Mouse (Mus musculus) small intestine, adult 2 months (tissue): ENCODE data around the gene Rp9. TPM values are rescaled to one million over a fixed set of nuclear protein-coding genes. Genes with fewer than 3 reads are reported as not detected.
"Not testable (repeated sequence)": the region's sequence is repeated elsewhere in the genome, so short reads cannot be mapped to it uniquely, and the experiment has no call there.

Experiments
- H3K27ac ChIP-seq: fragments of 200-500 bp; 2 replicates; pipeline ENCODE4 v1.5.1; 2012; ENCODE audit warnings: low read depth, low read length, control low read depth, inconsistent platforms; ENCODE audit not compliant: insufficient read depth
- H3K27me3 ChIP-seq: fragments of 200-500 bp; 2 replicates; pipeline ENCODE4 v1.6.1; 2012; ENCODE audit warnings: mild to moderate bottlenecking, moderate library complexity, low read length, inconsistent platforms; ENCODE audit not compliant: control insufficient read depth, insufficient read depth
- H3K36me3 ChIP-seq: fragments of 200-500 bp; 2 replicates; pipeline ENCODE4 v1.6.1; 2012; ENCODE audit warnings: mild to moderate bottlenecking, low read length, control low read depth, inconsistent platforms; ENCODE audit not compliant: control insufficient read depth, insufficient read depth
- H3K4me1 ChIP-seq: fragments of 200-500 bp; 2 replicates; pipeline ENCODE4 v1.6.1; 2012; ENCODE audit warnings: low read length, inconsistent platforms, mixed read lengths; ENCODE audit not compliant: control insufficient read depth, insufficient read depth, insufficient read length
- H3K4me3 ChIP-seq: fragments of 200-500 bp; 2 replicates; pipeline ENCODE4 v1.5.1; 2012; ENCODE audit warnings: low read depth, mild to moderate bottlenecking, control low read depth, inconsistent platforms, low read length, moderate library complexity
- CTCF ChIP-seq: fragments of 200-500 bp; IDR thresholded peaks from 2 replicates; pipeline ENCODE4 v1.5.1; 2012; ENCODE audit warnings: low read depth, mild to moderate bottlenecking, control low read depth, inconsistent platforms, low read length, moderate library complexity, mixed read lengths; ENCODE audit not compliant: insufficient replicate concordance, insufficient read length; ENCODE audit errors: extremely low read depth
- POLR2A ChIP-seq: fragments of 200-500 bp; IDR thresholded peaks from 2 replicates; pipeline ENCODE4 v1.6.1; 2012; ENCODE audit warnings: low read depth, mild to moderate bottlenecking, control low read depth, inconsistent platforms, low read length, moderate library complexity
- WGBS: fragments of 180-500 bp; shearing (Covaris S2); methylation state at CpG from one replicate; pipeline ENCODE4 v1.1.7; 2018; 5-methylcytosine and 5-hydroxymethylcytosine counted together
- polyA plus RNA-seq: library from polyadenylated mRNA; depleted of rRNA; stranded (reverse); fragments of >200 nt; gene quantifications from 2 replicates; pipeline ENCODE4 v1.2.3, GENCODE M21; 2012

The Rp9 gene
- polyA plus RNA-seq, 1 experiment: 106 TPM

- Histone ChIP-seq H3K36me3 (peaks cover 46% of the 10 kb centered on the region), H3K4me3 (no peak overlapping the region), H3K27me3 (no peaks in the 10 kb centered on the region), H3K27ac (no peak overlapping the region), H3K4me1 (no peaks in the 10 kb centered on the region)
- no peak for TF ChIP-seq CTCF
- TF ChIP-seq POLR2A: no peak
- 82% methylated on average over 11 of the region's 11 CpGs for WGBS
These were observed 12.3 kb downstream of the Rp9 start for GRCm38 (mm10) chr9:22457142-22457835.

GRCm38 (mm10) chr9:22455041-22455440, 14.5 kb downstream of the Rp9 start:
- Histone ChIP-seq H3K36me3 (peaks cover 63% of the 10 kb centered on the region), H3K4me1 (no peaks in the 10 kb centered on the region), H3K27ac (no peak overlapping the region), H3K4me3 (no peak overlapping the region), H3K27me3 (no peaks in the 10 kb centered on the region)
- TF ChIP-seq POLR2A (no peak), CTCF (no peak)

DNA sequence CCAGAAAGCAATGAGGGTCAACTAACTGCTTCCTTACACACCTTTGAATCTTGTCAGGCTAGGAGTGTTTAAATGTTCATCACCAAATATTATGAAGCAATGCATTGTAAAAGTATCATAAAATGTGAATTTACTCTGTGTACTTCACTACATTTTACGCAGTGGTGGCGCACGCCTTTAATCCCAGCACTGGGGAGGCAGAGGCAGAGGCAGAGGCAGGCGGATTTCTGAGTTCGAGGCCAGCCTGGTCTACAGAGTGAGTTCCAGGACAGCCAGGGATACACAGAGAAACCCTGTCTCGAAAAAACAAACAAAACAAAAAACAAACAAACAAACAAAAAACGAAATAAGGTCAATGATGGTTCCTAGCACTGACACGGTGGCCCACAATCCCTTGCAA, 15.6 kb downstream of the Rp9 start, which contains the start of gene Gm17545:
Gene Gm17545 (plus strand): TSS at position 301 of the 400 bp plus-strand sequence.
- WGBS: 91% methylated on average over 8 of the region's 8 CpGs
- H3K27ac ChIP-seq, H3K4me3 ChIP-seq, H3K27me3 ChIP-seq, H3K4me1 ChIP-seq: not testable (repeated sequence)
- peaks cover 68% of the 10 kb centered on the region for H3K36me3 ChIP-seq

DNA sequence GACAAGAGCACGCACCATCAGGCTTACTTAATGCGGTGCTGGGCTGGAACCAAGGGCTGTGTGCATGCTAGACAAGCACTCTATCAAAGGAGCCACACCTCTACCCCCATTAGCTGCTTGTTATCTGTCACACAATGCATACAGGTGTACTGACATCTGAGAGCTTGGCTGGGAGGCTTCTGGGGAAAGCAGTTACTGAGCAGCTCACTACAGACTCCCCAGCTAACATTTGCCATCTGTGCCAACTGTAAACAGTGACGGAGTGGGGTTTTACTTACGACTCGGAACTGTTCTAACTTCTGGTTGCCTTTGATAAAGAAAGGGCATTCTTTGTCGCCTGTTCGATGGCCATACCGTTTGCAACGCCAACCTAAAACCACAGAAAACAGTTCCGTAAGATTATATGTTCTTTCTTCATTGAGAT, 16.0 kb downstream of the Rp9 start:
- no peak overlapping the region for H3K27ac ChIP-seq
- no peak overlapping the region for H3K4me3 ChIP-seq
- no peak for TF ChIP-seq CTCF
- TF ChIP-seq POLR2A: no peak
- 93% methylated on average over 10 of the region's 10 CpGs for WGBS
- H3K4me1 ChIP-seq: no peaks in the 10 kb centered on the region
- H3K36me3 ChIP-seq: peaks cover 73% of the 10 kb centered on the region
- no peaks in the 10 kb centered on the region for H3K27me3 ChIP-seq

DNA sequence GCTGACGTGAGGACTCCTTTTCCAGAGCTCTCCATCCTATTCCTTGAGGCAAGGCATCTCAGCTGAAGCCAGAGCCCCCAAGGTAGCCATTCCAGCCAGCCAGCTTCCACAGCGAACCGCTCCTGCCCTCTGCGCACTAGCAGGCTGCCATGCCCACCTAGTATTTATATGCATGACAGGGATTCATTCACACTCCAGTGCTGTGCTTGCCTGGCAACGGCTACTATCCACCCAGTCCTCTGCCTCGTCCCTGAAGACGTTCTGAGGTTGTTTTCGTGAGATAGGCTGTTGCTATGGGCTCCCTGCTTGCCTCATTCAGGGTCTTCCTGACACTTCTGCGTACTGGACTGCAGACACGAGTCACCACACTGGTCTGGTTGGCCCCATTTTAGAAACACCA, 16.8 kb downstream of the Rp9 start:
- Histone ChIP-seq H3K4me3 (no peak overlapping the region), H3K36me3 (peaks cover 78% of the 10 kb centered on the region), H3K27me3 (no peaks in the 10 kb centered on the region), H3K27ac (no peak overlapping the region), H3K4me1 (no peaks in the 10 kb centered on the region)
- TF ChIP-seq CTCF: no peak
- no peak for TF ChIP-seq POLR2A
- 94% methylated on average over 10 of the region's 10 CpGs for WGBS

- TF ChIP-seq POLR2A (no peak), CTCF (no peak)
- Histone ChIP-seq H3K27ac (no peak overlapping the region), H3K4me3 (no peak overlapping the region), H3K4me1 (no peaks in the 10 kb centered on the region), H3K36me3 (peaks cover 64% of the 10 kb centered on the region), H3K27me3 (no peaks in the 10 kb centered on the region)
- 91% methylated on average over 6 of the region's 6 CpGs for WGBS
These were observed 20.3 kb downstream of the Rp9 start for GRCm38 (mm10) chr9:22449209-22449608.

- H3K27ac ChIP-seq: no peak overlapping the region
- H3K4me1 ChIP-seq: no peaks in the 10 kb centered on the region
- H3K4me3 ChIP-seq: no peak overlapping the region
- peaks cover 59% of the 10 kb centered on the region for H3K36me3 ChIP-seq
- TF ChIP-seq CTCF (no peak), POLR2A (no peak)
- 87% methylated on average over 13 of the region's 13 CpGs for WGBS
- no peaks in the 10 kb centered on the region for H3K27me3 ChIP-seq
These were observed 21.1 kb downstream of the Rp9 start for GRCm38 (mm10) chr9:22448420-22448819.
